Mouse (Mus musculus) yolk sac, embryonic 10.5 days (tissue): ENCODE results near the gene Zfp422.
"Not testable (repeated sequence)": the region's sequence is repeated elsewhere in the genome, so short reads cannot be mapped to it uniquely, and the experiment has no call there.

ENCODE experiments used
- DNase-seq: peaks from one replicate; pipeline ENCODE4 v3.0.0-alpha.2; 2017; ENCODE audit warnings: low spot score

Zfp422 gene

DNA sequence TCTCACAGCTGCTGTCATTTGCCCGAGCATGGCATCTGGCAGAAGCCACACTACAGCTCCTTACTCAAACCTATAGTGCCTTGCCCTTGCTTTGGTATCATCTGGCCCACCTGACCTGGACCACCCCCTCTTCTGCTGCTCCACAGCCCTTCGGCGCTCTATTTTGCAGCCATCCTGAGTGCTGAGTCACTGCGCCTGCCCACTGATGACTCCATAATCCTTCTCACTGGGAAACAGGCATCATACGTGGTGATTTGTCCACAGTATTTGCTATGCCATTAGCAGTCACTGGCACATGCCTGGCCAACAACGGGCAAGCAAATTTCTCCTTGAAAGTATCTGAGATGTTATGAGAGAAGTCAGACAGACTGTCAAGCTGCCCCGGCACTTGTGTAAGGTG lies 21.0 kb upstream of the Zfp422 start:
- no peak for DNase-seq

DNA sequence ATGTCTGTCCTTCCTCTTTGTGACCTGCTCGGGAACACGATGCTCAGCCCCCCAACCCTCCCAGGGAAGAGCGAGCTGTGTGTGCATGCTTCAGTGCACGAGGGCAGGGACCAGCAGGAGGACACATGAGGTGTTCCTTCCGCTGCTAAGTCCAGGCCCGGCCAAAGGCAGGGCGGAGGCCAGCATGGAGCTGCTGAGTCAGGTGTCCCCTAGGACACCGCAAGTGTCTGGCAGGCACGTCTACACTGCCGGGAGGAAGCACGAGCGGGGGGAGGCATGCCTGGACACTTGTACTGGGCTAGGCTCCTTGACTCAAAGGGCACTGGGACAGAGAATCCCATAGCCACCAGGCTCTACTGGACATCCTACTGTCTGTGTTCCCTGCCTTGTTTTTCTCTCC lies 19.0 kb upstream of the Zfp422 start:
- peak; percentile 79 for DNase-seq

DNA sequence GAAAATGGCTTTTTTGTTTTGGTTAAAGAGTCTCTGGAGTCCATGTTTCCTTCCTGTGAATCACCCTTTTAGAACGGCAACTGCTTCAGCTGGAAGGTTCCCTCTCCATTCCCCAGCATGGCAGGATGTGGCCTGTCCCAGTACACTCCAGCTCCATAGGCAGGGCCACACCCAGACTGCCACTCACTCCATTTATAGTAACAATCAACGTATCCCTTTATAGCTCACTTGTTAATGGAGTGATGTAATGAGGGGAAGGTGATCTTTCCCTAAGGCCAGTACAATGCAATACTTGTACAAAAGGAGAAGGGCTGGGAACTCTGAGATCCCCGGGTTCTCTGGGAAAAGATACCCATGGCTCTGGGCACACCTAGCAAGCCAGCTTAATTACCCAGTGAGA lies 15.5 kb upstream of the Zfp422 start:
- no peak for DNase-seq

DNA sequence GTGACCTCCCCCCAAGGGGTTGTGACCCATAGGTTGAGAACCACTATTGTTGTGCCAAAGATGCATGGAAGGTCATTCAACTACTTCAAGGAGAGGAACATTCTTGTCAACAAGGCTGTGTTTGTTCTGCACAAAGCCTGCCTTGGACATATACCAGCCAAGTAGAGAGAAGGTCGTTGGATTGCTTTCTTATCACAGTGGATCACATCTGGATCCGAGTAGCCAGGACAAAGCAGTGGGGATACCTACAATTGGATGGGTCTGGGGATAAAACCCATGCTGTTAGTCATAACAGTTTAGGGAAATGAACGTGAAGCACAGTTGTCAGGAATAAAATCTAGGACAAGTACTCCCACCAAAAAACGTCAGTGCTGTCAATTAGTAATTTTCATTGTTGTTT lies 15.1 kb upstream of the Zfp422 start:
- DNase-seq: no peak

DNA sequence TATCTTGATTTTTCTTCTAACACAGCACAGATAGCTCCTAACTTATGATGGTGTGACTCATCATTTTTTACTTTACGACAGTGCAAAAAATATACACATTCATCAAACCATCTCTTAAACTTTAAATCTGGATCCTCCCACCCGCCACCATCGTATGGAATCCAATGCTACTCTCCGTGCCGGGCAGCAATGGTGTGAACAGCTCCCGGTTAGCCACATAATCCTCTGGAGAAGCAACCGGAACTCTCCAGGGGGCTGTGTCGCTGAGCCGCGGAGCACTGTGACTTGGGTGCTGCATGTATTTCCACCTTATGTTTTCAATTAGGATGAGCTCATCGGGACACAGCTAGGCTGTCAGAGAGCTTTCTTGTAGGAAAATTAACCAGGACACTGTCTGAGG lies 14.1 kb upstream of the Zfp422 start:
- DNase-seq: no peak

DNA sequence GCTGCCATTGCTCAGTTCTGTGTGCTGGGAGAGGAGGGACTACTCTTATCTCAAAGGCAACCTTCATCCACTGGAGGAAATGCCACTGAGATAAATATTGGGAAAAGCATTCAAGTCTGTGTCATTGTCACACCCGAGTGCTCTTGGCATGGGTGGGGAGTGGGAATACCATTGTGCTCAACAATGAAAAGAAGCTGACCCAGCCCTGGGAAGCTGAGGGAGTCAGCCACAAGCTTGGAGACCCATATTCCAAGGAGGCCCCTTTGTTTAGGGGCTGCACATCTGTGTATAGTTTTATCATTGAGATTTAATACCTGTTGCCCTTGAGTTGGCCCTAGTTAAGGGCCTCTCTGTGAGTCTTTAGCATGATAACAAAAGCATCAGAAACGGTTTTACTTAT lies 10.9 kb upstream of the Zfp422 start:
- DNase-seq: no peak

DNA sequence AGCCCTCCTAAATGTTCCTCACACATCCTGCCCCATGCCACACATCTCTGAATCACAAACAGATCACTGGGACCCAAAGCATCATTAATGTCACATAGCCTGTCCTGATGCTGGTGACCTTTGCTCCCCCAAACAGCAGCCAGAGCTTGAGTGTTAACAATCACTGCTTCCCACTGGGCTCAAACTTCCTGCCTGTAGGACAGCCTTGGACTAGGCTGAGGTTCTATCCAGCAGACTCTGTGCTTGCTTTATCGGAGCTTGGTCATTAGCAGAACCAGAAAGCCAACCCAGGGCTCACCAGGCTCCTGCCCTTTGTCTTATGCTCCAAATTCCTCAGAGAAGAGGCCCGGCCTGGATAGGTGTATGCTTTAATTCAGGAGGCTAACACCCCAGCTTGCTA lies 10.1 kb upstream of the Zfp422 start:
- no peak for DNase-seq

DNA sequence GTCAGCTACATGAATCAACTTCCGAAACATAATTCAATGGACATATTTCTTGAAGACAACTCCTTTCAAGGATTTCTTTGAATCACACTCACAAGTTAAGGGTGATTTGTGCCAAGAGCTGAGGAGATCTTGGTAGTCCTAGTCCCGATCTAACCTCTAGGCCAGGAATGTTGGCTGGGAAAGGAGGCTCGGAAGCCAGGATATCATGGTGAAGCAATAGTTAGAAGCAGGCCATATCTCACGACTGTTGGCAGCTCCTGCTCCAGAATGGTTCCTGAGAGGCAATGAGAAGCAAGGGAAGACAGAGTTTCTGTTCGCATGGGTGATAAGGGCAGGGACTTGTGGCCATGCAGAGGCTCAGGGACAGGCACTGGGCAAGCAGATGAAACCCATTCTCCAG lies 8.7 kb upstream of the Zfp422 start:
- DNase-seq: no peak

DNA sequence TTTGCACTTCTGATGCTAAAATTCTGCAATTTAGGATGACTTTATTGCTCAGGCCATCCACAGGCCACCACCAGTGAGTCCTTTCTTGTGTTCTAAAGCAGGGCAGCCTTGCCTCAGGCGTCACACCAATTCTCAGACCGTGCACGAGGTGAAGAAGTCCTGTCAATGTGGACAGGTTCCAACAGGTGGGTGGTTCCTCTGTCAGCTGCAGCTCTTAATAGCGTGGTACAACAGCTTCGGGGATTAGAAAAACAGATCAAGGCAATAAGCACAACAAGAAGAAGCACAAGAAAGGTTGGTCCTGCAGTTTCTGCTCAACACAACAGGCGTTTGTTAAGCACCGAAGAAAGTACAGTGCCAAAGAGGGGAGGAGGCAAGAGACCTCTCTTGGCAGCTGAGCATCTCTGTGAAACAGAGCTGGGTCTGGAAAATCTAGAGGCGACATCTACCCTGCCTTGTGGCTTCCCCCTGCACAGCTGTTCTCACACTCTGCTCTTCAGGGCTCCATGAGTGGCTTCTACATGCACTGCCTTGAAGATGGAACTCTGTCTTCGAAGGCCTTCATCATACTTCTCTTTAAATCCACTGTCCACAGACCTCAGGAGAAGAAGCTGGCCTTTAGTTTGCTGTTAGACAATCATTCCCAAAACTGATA lies 7.9 kb upstream of the Zfp422 start:
- DNase-seq: no peak

DNA sequence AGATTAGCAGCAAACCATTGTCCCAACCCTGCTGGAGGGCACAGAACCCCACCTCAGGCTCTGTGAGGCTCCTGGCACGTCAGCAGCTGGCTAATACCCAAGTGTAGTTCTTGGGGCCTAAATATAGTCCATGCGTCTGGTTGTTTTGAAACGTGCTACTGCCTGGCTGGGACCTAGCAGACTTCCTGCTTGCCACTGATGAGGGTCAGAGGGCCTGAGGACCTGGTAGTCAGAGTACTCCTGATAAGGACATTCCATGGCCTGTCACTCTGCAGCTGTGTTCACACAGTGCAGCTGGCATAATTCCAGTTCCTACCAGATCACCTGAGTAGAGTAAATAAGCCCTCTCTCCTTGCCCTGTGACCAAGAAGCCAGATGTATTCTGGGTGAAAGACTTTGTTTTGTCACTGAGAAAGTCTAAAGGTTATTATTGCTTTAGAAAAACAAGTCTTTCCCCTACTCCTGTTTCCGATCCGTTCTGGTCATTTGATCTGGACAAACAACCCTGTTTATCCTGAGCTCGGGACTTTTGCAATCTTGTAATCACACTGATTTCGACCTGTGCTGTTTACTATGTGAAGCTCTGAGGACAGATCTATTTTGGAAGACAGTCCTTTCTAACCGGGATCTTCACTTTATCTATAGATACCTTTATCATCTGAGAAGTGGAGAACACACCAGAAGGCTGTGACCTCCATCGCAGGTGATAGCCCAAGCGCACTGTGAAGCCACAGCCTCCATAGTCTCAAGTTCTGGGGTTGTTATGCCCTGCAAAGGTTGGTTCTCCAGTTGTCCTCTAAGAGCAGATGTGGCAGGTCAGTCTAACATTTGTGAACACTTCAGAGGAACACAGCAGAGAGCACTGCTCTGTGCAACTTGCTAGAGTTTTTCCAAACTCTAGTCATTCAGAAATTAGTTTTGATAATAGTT lies 6.7 kb upstream of the Zfp422 start:
- peak; percentile 87 for DNase-seq

DNA sequence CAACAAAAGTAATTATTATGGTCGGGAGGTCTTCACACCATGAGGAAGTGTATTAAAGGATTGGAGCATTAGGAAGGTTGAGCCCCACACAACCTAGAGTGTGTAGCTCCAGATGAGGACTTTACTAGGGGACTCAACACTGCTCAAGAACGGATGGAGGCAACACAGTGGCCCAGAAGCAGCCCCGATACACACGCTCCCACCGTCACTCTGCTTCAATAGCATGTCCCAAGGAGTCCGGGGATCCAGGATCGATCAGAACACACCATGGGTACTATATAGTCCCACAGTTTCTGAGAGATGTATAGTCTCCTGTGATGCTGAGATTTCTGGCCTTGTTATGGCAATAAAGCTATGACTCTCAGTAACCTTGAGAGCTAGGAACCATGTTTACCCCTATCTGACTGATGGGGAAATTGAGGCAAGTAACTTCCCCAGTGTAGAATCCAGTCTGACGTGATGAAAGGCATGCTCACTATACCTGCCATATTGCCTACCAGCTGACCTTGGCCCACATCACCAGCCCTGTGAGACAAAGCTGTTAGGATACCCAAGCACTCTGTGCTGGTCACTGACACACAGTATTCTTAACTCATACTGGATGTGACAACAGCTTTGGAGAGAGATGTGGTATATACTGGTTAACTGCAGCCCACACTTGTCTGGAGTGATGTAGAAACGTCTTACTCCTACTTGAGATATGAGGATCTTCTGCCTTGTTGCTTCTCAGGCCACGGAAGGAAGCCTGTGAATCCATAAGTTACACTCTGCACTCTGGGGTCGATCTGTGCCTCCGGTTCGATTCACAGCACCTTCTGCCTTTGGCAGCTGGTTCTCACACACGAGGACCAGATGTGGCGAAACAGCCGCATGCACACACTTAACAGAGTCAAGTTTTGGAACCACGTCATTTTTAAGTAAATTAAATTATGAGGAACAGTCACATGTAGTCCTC lies 5.2 kb upstream of the Zfp422 start:
- DNase-seq: no peak

DNA sequence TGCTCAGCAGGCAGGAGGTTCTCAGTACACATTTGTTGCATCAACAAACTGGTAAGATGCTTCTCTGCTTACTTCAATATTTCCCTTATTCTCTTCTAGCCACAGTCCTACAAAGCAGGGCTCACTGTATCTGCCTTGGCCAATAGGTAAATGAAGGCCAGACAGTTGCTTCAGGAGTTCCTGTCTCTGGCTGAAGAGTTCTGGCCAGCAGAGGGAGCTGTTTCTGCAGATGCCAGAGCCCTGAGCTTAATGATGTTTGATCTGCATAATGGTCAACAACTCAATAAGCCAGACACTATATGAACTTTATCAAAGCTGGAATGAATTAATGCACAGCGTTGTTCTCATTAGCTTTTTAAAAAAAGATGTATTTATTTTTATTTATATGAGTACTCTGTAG lies 3.3 kb upstream of the Zfp422 start:
- peak; percentile 58 for DNase-seq

DNA sequence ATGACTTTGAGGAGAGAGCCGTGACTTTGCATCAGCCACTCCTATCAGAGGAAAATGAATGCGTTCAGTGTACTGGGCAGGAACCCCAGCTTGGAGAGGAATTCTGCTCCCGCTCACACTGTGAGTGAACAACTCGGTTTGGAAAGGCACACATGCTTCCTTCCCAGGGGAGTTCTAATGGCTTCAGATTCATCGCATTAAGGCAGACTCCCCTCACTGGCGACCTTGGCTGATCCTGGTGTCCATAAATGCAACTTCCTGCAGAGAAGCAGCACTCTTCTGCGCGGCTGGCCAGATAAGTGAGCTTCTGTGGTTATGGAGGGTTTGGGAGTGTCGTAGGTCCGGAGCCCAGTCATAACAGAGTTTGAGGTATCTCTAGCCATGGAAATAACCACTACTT lies 967 bp upstream of the Zfp422 start:
- DNase-seq: no peak

DNA sequence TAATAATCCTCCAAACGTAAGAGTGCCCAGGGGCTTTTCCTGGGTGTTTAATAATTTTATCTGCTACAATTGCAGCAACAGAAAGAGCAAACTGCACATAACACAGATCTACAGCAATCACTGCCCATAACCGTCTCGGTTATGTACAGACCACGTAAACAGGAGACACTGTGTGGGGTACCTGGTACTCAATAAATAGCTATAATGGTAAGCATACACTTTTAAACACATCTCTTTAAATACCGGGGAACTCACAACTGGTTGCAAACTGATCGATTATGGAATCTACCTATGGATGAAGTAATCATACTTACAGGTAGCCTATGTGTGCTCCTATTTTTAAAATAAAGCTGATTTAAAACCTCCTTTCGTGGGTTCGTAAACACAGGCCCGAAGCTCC lies 704 bp downstream of the Zfp422 start:
- no peak for DNase-seq

DNA sequence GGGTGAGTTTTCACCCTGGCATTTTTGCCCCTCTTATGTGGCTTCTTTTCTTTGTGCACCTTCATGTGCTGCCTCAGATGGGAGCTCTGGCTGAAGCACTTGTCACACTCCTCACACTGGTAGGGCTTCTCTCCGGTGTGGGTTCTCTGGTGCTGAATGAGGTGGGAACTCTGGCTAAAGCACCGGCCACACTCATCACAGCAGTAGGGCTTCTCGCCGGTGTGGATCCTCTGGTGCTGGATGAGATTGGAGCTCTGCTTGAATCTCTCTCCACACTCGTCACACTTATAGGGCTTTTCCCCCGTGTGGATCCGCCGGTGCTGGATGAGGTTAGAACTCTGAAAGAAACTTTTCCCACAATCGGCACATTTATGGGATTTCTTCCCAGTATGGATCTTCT lies 2.4 kb downstream of the Zfp422 start:
- not testable (repeated sequence) for DNase-seq

DNA sequence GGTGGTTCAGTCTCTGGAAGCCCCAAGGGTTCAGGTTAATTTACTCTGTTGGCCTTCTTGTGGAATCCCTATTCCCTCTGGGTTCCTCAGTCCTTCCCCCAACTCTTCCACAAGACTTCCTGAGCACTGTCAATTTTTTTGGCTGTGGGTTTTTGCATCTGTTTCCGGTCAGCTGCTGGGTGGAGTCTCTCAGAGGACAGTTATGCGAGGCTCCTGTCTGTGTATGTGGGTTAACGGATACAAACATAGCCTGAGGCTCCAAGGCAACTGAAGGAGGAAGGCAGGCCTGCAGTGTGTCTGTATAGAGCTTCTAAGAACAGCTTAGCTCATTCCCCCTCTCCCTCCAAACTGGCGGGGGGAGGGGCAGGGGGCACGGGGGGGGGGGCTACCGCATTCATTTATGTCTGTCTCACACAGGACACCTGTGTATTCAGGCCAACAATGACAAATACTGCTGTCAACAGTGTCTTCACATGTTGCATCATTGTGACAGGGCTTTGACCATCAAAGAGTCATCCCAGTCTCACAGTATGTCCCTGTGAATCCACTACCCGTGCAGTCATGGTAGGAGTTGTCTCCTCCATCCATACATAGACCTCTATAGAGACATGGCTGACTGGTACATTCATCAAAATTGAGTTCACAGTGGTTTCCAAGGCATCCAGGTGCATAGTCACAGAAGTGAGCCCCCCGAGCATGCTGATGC lies 7.3 kb downstream of the Zfp422 start:
- DNase-seq: no peak

DNA sequence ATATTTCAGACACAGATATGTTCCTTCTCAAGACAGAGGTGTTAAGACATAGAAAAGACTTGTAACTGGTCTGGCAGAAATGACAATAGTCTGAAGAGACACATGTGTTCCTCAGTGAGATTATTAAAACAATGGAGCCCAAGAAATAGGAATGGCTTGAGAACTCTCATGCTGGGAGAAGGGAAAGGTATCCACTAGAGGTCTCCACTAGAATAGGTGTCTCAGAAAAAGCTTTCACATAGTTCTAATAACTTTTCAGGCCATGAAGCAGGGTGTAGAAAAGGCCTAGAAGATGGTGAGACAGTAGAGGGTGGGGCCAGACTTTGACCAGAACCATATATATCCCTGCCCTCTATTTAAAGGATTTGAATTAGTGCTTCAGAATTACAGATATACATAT lies 10.7 kb downstream of the Zfp422 start:
- DNase-seq: no peak

DNA sequence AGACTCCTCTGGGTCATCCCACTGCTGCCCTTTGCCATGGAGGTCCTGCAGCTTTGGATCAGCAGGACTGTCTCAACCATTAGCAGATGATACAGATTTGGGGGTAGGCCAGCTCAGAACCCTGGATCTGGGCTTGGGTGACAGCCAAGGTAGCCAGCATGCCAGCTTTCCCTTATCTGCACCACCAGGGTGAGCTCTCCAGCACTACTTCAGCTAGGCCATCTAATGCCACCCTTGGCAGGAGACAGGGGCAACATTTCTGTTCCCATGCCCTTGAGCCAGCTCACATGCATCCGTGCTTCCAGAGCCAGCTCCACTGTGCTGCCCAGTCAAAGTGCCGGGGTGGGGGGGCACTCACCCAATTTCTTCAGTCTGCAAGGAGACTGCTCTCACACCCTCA lies 13.1 kb downstream of the Zfp422 start:
- DNase-seq: no peak

DNA sequence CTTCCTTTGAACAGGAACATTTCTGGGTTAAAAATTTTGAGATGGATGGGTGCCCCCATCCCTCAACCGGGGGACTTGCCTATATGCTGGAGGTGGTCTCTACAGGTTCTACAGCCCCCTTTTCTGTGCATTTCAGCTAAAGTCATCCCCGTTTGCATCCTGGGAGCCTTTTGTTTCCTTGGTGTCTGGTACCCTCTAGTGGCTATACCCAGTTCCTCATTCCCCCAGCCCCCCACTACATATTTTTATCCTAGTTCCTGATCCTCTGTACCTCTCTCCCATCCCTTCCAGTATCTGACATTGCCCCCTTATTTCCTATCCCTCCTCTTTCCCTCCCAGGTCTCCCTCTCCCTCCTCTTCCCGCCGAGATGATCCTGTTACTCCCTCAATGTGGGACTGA lies 21.6 kb downstream of the Zfp422 start:
- DNase-seq: no peak

DNA sequence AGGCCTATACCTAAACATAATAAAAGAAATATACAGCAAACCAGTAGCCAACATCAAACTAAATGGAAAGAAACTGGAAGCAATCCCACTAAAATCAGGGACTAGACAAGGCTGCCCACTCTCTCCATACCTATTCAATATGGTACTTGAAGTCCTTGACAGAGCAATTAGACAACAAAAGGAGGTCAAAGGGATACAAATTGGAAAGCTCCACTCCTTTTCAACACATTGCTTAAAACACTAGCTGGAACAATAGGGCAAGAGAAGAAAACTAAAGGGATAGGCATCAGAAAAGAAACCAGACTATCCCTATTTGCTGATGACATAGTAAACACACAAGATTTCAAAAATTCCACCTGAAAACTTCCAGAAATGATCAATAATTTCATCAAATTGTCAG lies 27.8 kb downstream of the Zfp422 start:
- not testable (repeated sequence) for DNase-seq

DNA sequence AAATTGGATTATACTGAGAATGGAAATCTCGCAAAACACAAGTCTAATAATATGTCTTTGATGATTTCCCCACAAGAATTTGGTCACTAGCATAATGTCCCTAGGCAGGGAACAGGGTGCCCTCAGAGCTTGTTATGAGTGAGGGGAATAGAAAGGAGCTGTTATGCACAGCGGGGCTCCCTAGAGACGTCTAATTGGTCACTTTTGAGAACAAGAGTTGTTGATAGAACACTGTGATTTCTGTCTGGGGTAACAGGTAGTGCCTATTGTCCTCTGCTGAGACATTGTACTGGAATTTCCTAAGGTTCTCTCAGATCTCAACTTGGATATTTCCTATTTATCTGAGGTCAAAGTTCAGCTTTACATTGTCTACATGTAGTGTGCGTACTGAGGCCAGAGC lies 44.7 kb downstream of the Zfp422 start, which contains the start of gene Olfr215:
Gene Olfr215, minus strand, starts transcription at position 101 of the 400 bp plus-strand sequence.
- DNase-seq: no peak
